Mouse (Mus musculus) stomach, postnatal 0 days (tissue): ENCODE measurements around the gene Tssc4. TPM values are rescaled to one million over a fixed set of nuclear protein-coding genes. Genes with fewer than 3 reads are reported as not detected.

ENCODE experiments used
- ATAC-seq: fragments of 200-750 bp; cut with Nextera tagmentation; 2 replicates; pipeline ENCODE4 v1.8.0; 2017; ENCODE audit not compliant: low FRiP score, low TSS enrichment
- DNase-seq: peaks from one replicate; pipeline ENCODE4 v3.0.0-alpha.2; 2016; ENCODE audit warnings: low spot score
- H3K27ac ChIP-seq: fragments of 300-500 bp; sonication (generic); replicated peaks from 2 replicates; pipeline ENCODE4 v1.5.1; 2014; ENCODE audit warnings: mild to moderate bottlenecking, control low read depth
- H3K27me3 ChIP-seq: fragments of 300-500 bp; sonication (generic); 2 replicates; pipeline ENCODE4 v1.6.1; 2014; ENCODE audit warnings: low read length; ENCODE audit not compliant: control insufficient read depth, insufficient read depth
- H3K36me3 ChIP-seq: fragments of 300-500 bp; sonication (generic); 2 replicates; pipeline ENCODE4 v1.6.1; 2014; ENCODE audit warnings: low read length, mixed read lengths; ENCODE audit not compliant: control insufficient read depth, insufficient read depth
- H3K4me1 ChIP-seq: fragments of 300-500 bp; sonication (generic); replicated peaks from 2 replicates; pipeline ENCODE4 v1.6.1; 2014; ENCODE audit warnings: antibody characterized with exemption; ENCODE audit not compliant: control insufficient read depth, insufficient read depth
- H3K4me2 ChIP-seq: fragments of 300-500 bp; sonication (generic); replicated peaks from 2 replicates; pipeline ENCODE4 v1.6.1; 2014; ENCODE audit warnings: low read depth, mild to moderate bottlenecking, control low read depth, moderate library complexity
- H3K4me3 ChIP-seq: fragments of 300-500 bp; sonication (generic); 2 replicates; pipeline ENCODE4 v1.5.1; 2014; ENCODE audit warnings: low read depth, low read length, control low read depth
- H3K9ac ChIP-seq: fragments of 300-500 bp; sonication (generic); 2 replicates; pipeline ENCODE4 v1.6.1; 2014; ENCODE audit warnings: mild to moderate bottlenecking, low read length, control low read depth, mixed read lengths
- H3K9me3 ChIP-seq: fragments of 300-500 bp; sonication (generic); 2 replicates; pipeline ENCODE4 v1.6.1; 2016; ENCODE audit warnings: low read length; ENCODE audit not compliant: control insufficient read depth
- CTCF ChIP-seq: IDR thresholded peaks from 2 replicates; pipeline ENCODE4 v1.5.1; 2016; ENCODE audit warnings: antibody characterized with exemption, low read depth, mild to moderate bottlenecking, moderate library complexity
- EP300 ChIP-seq: optimal IDR thresholded peaks from 2 replicates; pipeline ENCODE3; 2016; ENCODE audit warnings: antibody characterized with exemption
- WGBS: fragments of 180-500 bp; shearing (Covaris S2); extraction: QIAGEN DNeasy Blood & Tissue Kit; methylation state at CpG from one replicate; pipeline ENCODE4 v1.1.7; 2014; 5-methylcytosine and 5-hydroxymethylcytosine counted together
- polyA plus RNA-seq: library from polyadenylated mRNA; unstranded; fragments of >200 nt; fragmentation: Nextera tagmentation; extraction: Ambion mirVana; gene quantifications from 2 replicates; pipeline ENCODE4 v1.2.1, GENCODE M21; 2015

Tssc4 gene
- polyA plus RNA-seq, 1 experiment from 2014 or later, result 44.7 TPM

- Histone ChIP-seq H3K4me2 (peak overlapping the region; percentile 64), H3K9ac (peak overlapping the region; percentile 51), H3K9me3 (no peaks in the 10 kb centered on the region), H3K27ac (peak overlapping the region; percentile 56), H3K27me3 (peaks cover 6% of the 10 kb centered on the region; the same call in 1 of the 2 replicates), H3K4me1 (0 out of 2 replicates have a peak, but pooled peaks cover 2% of the 10 kb centered on the region), H3K4me3 (peak overlapping the region; percentile 42), H3K36me3 (no peaks in the 10 kb centered on the region)
- WGBS, result 6% methylated on average over 45 of the region's 57 CpGs
- ATAC-seq (peak; percentile 65), DNase-seq (peak; percentile 92)
- TF ChIP-seq EP300, result no peak
- peak; percentile 48 for TF ChIP-seq CTCF
These were observed 37.8 kb downstream of the Tssc4 start for GRCm38 (mm10) chr7:143106672-143107465.

- Histone ChIP-seq H3K9me3 (no peaks in the 10 kb centered on the region), H3K4me2 (peak overlapping the region; percentile 64), H3K4me1 (0 out of 2 replicates have a peak, but pooled peaks cover 2% of the 10 kb centered on the region), H3K27ac (peak overlapping the region; percentile 30; the same call in 1 of the 2 replicates), H3K4me3 (peak overlapping the region; percentile 3; the same call in 1 of the 2 replicates), H3K9ac (0 out of 2 replicates have a peak overlapping the region, but pooled peaks have one; percentile 27), H3K27me3 (peaks cover 6% of the 10 kb centered on the region; the same call in 1 of the 2 replicates), H3K36me3 (no peaks in the 10 kb centered on the region)
- DNase-seq (peak; percentile 70), ATAC-seq (peak; percentile 33)
- TF ChIP-seq CTCF (peak; percentile 38), EP300 (no peak)
- 35% methylated on average over 5 of the region's 5 CpGs for WGBS
These were observed 39.2 kb downstream of the Tssc4 start for GRCm38 (mm10) chr7:143108200-143108599.

GRCm38 (mm10) chr7:143108996-143109660 is 40.1 kb downstream of the Tssc4 start:
- H3K27me3 ChIP-seq, result peaks cover 6% of the 10 kb centered on the region; the same call in 1 of the 2 replicates
- DNase-seq (no peak), ATAC-seq (no peak)
- 16% methylated on average over 3 of the region's 3 CpGs for WGBS
- H3K4me1 ChIP-seq, result 0 out of 2 replicates have a peak, but pooled peaks cover 2% of the 10 kb centered on the region
- H3K4me3 ChIP-seq, result 0 out of 2 replicates have a peak overlapping the region, but pooled peaks have one; percentile 3
- H3K36me3 ChIP-seq, result no peaks in the 10 kb centered on the region
- TF ChIP-seq CTCF (no peak), EP300 (no peak)
- H3K9ac ChIP-seq, result no peak overlapping the region
- H3K4me2 ChIP-seq, result peak overlapping the region; percentile 64
- H3K27ac ChIP-seq, result 0 out of 2 replicates have a peak overlapping the region, but pooled peaks have one; percentile 24
- no peaks in the 10 kb centered on the region for H3K9me3 ChIP-seq

DNA sequence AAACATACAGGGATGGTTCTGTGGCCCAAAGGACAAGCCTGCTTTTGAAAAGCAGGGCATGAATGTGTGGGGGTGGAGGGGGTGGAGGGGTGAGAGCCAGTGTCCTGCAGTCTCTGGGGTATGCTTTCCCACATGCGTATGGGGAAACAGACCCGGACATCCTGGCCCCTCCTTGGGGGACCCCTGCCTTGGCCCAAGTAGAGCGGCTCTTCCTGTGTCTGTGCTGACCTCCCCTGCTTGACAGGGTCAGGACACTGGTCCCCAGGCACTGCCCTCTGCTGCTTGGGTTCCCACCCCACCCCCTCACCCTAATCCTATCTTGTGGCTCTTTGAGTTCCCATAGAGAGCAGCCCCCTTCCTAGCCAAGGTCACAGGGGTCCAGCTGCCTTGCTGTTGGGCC is 40.6 kb downstream of the Tssc4 start:
- Histone ChIP-seq H3K4me3 (no peak overlapping the region), H3K4me1 (0 out of 2 replicates have a peak, but pooled peaks cover 2% of the 10 kb centered on the region), H3K9ac (no peak overlapping the region), H3K27me3 (peaks cover 6% of the 10 kb centered on the region; the same call in 1 of the 2 replicates), H3K36me3 (no peaks in the 10 kb centered on the region), H3K27ac (no peak overlapping the region), H3K4me2 (no peak overlapping the region), H3K9me3 (no peaks in the 10 kb centered on the region)
- no peak for TF ChIP-seq EP300
- no peak for TF ChIP-seq CTCF
- ATAC-seq, result no peak
- no peak for DNase-seq
- WGBS, result 90% methylated on average over 3 of the region's 3 CpGs

GRCm38 (mm10) chr7:143110803-143111202 is 41.8 kb downstream of the Tssc4 start:
- H3K4me3 ChIP-seq, result no peak overlapping the region
- ATAC-seq (peak; percentile 49; the same call in 1 of the 2 replicates), DNase-seq (peak; percentile 56)
- no peaks in the 10 kb centered on the region for H3K9me3 ChIP-seq
- TF ChIP-seq EP300 (no peak), CTCF (peak; percentile 65)
- 0 out of 2 replicates have a peak, but pooled peaks cover 2% of the 10 kb centered on the region for H3K4me1 ChIP-seq
- H3K36me3 ChIP-seq, result no peaks in the 10 kb centered on the region
- H3K4me2 ChIP-seq, result no peak overlapping the region
- WGBS, result 63% methylated on average over 1 of the region's 1 CpGs
- H3K9ac ChIP-seq, result no peak overlapping the region
- no peak overlapping the region for H3K27ac ChIP-seq
- H3K27me3 ChIP-seq, result peaks cover 6% of the 10 kb centered on the region; the same call in 1 of the 2 replicates
